Mouse (Mus musculus) ovary, adult 18-20 months (tissue): ENCODE measurements around the gene Olfr1386.
"Not testable (repeated sequence)": the region's sequence is repeated elsewhere in the genome, so short reads cannot be mapped to it uniquely, and the experiment has no call there.

ENCODE experiments used
- DNase-seq: peaks from one replicate; pipeline ENCODE4 v3.0.0; 2022; ENCODE audit warnings: low spot score, mixed read lengths

Olfr1386 gene

DNA sequence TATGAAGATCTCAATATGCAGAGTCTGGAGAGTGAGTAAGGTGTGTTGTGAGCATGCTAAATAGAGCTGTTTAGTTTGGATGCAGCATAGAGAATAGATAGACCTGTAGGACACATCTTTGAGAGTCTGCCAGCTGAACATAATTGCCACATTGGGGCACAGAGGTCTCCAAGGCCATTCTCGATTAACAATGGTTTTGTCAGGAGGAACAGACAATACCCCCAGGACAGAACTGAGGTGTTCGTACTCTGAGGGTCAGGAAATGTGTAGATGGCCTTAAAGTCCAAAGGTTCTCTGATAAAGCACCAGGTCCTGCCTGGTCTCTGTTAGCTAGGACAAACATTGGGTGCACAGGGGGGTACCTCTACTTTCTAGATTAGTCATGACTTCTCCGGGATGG lies at the start of gene Olfr1386:
TSS of gene Olfr1386 (plus strand) at position 301 of the 400 bp plus-strand sequence.
- not testable (repeated sequence) for DNase-seq

GRCm38 (mm10) chr11:49422767-49423166 lies 42.1 kb upstream of the Olfr1386 start, which contains the start of gene Olfr1389:
Gene Olfr1389, plus strand, starts transcription at chr11:49423067.
- no peak for DNase-seq

DNA sequence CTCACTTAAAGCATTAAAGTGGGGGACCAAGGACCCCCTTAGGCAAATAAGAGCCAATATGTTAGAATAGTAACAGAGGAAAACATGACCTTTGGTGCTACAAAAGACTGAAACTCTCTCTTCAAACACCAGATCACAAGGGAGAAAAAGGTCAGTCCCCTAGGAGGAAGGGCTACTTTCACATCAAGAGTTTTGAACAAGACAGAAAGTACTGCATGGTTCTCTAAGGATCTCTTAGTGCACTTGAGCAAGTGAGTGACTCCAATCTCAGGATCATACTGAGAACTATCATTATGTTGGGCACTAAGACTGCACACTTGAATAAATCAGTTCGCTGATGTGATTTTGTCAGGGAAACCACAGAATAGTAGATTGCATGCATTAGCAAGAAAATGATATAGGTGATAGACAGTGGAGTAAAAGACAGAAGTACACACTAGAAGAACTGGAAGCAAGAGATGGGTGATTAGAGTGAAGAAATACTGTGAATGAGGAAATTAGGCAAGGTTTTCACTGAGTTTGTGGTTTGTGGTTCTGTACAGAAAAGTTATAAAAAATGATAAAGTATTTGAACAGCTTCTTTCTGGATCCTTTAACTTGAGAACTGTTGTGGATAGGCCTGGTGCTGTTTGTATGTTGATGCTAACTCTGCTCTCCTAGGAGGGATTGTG lies 39.5 kb upstream of the Olfr1386 start:
- DNase-seq, result no peak

DNA sequence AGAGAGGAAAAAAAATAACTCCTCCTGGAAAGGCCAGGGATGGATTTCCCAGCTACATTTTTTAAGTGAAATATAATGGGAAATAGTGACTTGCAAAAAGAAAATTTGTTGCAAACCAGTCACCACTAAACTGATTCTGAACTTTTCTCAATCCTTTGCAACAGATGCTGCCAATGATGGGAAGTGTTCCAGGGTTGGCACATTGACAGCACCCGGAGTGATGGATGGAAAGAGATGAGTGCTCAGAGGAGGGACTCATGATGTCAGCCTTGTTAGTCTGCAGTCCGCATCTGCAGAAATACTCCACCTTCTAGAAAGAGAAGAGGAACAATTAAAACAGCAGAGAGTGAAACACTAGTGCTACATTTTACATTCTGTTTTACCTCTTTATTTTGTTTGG lies 35.2 kb upstream of the Olfr1386 start:
- no peak for DNase-seq

GRCm38 (mm10) chr11:49436411-49436810 lies 28.4 kb upstream of the Olfr1386 start, which contains the start of gene Olfr1388:
Gene Olfr1388, plus strand, starts transcription at chr11:49436624.
- no peak for DNase-seq

GRCm38 (mm10) chr11:49455043-49455442 lies 9.8 kb upstream of the Olfr1386 start, which contains the start of gene Olfr1387:
Gene Olfr1387, plus strand, starts transcription at chr11:49455343.
- DNase-seq, result no peak

DNA sequence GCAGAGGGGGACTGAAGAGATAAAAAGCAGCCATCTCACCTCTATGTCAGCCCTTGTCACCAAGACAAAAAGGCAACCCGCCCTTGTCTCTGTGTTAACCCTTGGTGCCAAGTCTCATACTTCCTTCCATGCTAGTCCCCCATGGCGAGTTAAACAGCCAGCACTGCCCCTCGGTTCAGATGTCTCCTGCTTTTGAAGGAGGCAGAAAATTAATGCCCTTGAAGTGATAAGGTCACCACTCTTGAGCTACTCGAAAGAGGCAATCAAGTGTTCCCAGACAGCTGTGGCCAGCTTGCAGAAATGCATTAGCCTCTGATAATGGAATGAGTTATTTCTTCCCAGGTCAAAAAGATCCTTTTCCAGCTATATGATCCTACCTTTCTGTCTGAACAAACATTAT lies 21.1 kb downstream of the Olfr1386 start:
- DNase-seq, result no peak

DNA sequence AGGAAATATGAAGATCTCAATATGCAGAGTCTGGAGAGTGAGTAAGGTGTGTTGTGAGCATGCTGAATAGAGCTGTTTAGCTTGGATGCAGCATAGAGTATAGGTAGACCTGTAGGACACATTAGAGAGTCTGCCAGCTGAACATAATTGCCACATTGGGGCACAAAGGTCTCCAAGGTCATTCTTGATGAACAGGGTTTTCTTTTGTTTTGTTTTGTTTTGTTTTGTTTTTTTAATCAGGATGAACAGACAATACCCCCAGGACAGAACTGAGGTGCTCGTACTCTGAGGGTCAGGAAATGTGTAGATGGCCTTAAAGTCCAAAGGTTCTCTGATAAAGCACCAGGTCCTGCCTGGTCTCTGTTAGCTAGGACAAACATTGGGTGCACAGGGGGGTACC lies 23.9 kb downstream of the Olfr1386 start, which contains the start of gene Olfr1385:
TSS of gene Olfr1385 (plus strand) at position 301 of the 400 bp plus-strand sequence.
- DNase-seq, result not testable (repeated sequence)

DNA sequence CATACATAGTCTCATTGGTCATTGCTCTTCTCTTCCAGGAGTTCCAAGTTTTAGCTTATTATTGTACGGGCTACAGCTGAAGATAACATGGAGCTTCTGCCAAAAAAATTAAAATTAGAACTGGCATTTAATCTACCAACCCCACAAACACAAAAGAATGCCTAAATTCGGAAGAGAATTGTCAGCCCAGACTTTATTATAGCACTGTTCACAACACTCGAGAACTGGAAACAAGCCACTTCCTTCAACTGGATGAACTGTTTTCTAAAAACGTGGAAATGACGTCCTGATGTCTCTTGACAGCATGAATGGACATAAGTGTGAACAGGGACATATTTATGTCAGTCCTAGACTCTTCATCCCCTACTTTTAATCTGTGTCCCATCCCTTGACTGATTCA lies 53.2 kb downstream of the Olfr1386 start:
- no peak for DNase-seq

DNA sequence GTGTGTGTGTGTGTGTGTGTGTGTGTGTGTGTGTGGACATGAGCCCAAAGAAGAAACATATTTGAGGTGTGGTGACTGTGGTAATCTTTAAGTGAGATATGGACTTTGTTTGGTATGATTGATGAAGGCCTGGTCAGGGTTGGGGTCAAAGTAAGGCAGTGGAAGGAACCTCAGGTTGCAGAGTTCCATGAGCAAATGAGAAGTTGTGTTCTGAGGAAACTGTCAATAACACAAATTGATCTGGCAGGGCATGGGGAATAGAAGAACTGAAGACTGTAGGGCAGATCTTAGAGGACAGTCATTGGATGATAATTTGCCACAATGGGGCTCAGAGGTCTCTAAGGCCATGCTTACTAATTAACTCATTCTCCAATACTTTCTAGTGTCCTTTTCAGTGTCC lies 54.5 kb downstream of the Olfr1386 start, which contains the start of gene Olfr1383:
TSS of gene Olfr1383 (plus strand) at position 301 of the 400 bp plus-strand sequence.
- DNase-seq, result no peak
